ENCODE assay signal across 7 mouse cellular contexts in the genomic region with DNA sequence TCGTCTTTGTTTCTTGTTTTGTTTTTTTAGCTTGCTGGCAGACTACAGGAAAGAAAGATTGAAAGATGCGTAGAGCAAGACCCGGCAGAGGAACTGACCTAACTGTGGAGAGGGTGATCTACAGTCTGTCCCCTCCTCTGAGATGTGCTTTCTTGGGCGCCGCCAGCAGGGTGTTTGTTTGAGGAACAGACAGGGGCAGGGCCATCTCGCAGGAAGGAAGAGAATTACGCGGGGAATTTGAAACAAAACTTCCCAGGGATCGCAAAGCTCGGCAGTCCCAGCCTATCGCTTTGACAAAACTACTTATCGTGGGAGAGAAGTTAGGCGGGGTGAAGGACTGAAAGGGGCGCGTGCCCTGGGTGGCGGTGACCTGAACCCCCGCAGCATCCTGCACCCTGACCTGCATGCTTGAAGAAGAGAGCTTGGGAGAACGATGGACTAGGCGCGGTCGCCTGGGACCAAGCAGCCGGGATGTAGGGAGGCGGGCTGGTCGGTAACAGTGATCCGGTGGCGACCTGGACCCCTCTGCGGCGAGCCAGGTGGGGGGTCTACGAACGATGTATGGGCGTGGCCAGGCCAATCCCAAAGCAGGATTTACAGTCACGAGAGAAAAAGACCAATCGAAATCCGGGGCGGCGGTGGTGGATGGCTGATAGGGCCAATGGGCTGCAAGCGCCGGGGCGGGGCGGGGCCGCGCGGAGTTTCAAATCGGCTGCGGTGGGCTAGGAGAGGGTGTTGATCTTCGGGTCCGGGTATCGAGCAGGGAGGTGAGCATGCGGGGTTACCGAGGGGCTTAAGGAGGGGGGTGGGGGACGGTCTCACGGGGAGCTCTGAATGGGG. TPM values are rescaled to one million over a fixed set of nuclear protein-coding genes. Genes with fewer than 3 reads are reported as not detected.
DNase-seq lines count a peak whose midpoint lies in the region; ATAC-seq and TF ChIP-seq lines count a peak whose summit lies in the region.

TSS of gene Pimreg (plus strand) at position 265 of the 840 bp plus-strand sequence.

- ATAC-seq in intestine, postnatal 0 days: peak; percentile 74
- ATAC-seq in limb, embryonic 12.5 days (ENCODE audit: insufficient number of reproducible peaks, insufficient read depth, low FRiP score, low TSS enrichment, low read depth): peak; percentile 86
- ATAC-seq in midbrain, embryonic 14.5 days (ENCODE audit: low FRiP score, low TSS enrichment): peak; percentile 92

- peak within 1 kb of the TSS; percentile 91 for H3K4me2 ChIP-seq in intestine, postnatal 0 days (replicated peaks; ENCODE audit: low read depth)
- H3K4me2 ChIP-seq in limb, embryonic 12.5 days: peak within 1 kb of the TSS; percentile 81
- peak within 1 kb of the TSS; percentile 94 for H3K4me2 ChIP-seq in midbrain, embryonic 14.5 days (ENCODE audit: low read length)

- no peak within 1 kb of the TSS for H3K27ac ChIP-seq in intestine, postnatal 0 days (ENCODE audit: low read depth, low read length)
- H3K27ac ChIP-seq in limb, embryonic 12.5 days: peak within 1 kb of the TSS; percentile 67
- H3K27ac ChIP-seq in midbrain, embryonic 14.5 days (replicated peaks; ENCODE audit: low read depth, low read length): peak within 1 kb of the TSS; percentile 62; the same call in 1 of the 2 replicates

- peaks cover 9% of the 10 kb centered on the region; the same call in 1 of the 2 replicates for H3K4me1 ChIP-seq in intestine, postnatal 0 days (replicated peaks; ENCODE audit: control insufficient read depth, insufficient read depth, low read length)
- H3K4me1 ChIP-seq in limb, embryonic 12.5 days (replicated peaks): peaks cover 28% of the 10 kb centered on the region
- H3K4me1 ChIP-seq in midbrain, embryonic 14.5 days (ENCODE audit: control insufficient read depth, insufficient read depth, low read length): peaks cover 44% of the 10 kb centered on the region

- no peaks in the 10 kb centered on the region for H3K36me3 ChIP-seq in intestine, postnatal 0 days (ENCODE audit: control insufficient read depth, insufficient read depth)
- peaks cover 32% of the 10 kb centered on the region for H3K36me3 ChIP-seq in limb, embryonic 12.5 days
- no peaks in the 10 kb centered on the region for H3K36me3 ChIP-seq in midbrain, embryonic 14.5 days (ENCODE audit: control insufficient read depth, insufficient read depth, low read length)

- H3K9ac ChIP-seq in intestine, postnatal 0 days (ENCODE audit: low read depth, low read length): peak within 1 kb of the TSS; percentile 37; the same call in 1 of the 2 replicates
- peak within 1 kb of the TSS; percentile 72 for H3K9ac ChIP-seq in limb, embryonic 12.5 days (replicated peaks)
- H3K9ac ChIP-seq in midbrain, embryonic 14.5 days (replicated peaks; ENCODE audit: low read length): peak within 1 kb of the TSS; percentile 59

- H3K9me3 ChIP-seq in intestine, postnatal 0 days (ENCODE audit: control insufficient read depth): no peaks in the 10 kb centered on the region
- no peaks in the 10 kb centered on the region for H3K9me3 ChIP-seq in limb, embryonic 12.5 days
- H3K9me3 ChIP-seq in midbrain, embryonic 14.5 days (ENCODE audit: control insufficient read depth, low read length): no peaks in the 10 kb centered on the region

- peaks cover 4% of the 10 kb centered on the region; the same call in 1 of the 2 replicates for H3K27me3 ChIP-seq in intestine, postnatal 0 days (replicated peaks; ENCODE audit: control insufficient read depth, insufficient read depth, low read length)
- peaks cover 15% of the 10 kb centered on the region for H3K27me3 ChIP-seq in limb, embryonic 12.5 days
- H3K27me3 ChIP-seq in midbrain, embryonic 14.5 days (ENCODE audit: control insufficient read depth, insufficient read depth, low read length): no peaks in the 10 kb centered on the region

- peak within 1 kb of the TSS; percentile 61 for H3K4me3 ChIP-seq in intestine, postnatal 0 days (ENCODE audit: low read depth, low read length)
- peak within 1 kb of the TSS; percentile 68 for H3K4me3 ChIP-seq in limb, embryonic 12.5 days (replicated peaks)
- H3K4me3 ChIP-seq in midbrain, embryonic 14.5 days (replicated peaks; ENCODE audit: low read depth, low read length): peak within 1 kb of the TSS; percentile 73

- TF ChIP-seq CTCF in intestine, postnatal 0 days (IDR thresholded peaks at IDR 0.05; ENCODE audit: low read depth): peak; percentile 46

- peak; percentile 90 for DNase-seq in adrenal gland, adult 2 months
- peak; percentile 98 for DNase-seq in embryo, embryonic 10.5 days (ENCODE audit: low spot score)
- DNase-seq in gastrocnemius, postnatal 4 days (ENCODE audit: low spot score in 2 of 2): peak; percentile 72 to 88
- DNase-seq in midbrain, embryonic 14.5 days: peak; percentile 95
- DNase-seq in spleen, adult 18-20 months: peak; percentile 56 to 75

- WGBS in intestine, postnatal 0 days: under 1% methylated on average over 51 of the region's 52 CpGs
- under 1% methylated on average over 52 of the region's 52 CpGs for WGBS in limb, embryonic 12.5 days
- under 1% methylated on average over 52 of the region's 52 CpGs for WGBS in midbrain, embryonic 14.5 days

RNA-seq across cellular contexts. Expression of gene Pimreg, which starts in this region (rescaled TPM):
- 1 to 10 TPM; 1.7 to 2.8 TPM for total RNA-seq in adrenal gland, adult 2 months (2021)
- 2.7 and 3.0 TPM in 2 replicates for polyA plus RNA-seq in adrenal gland, adult 2 months (2012; rRNA removed)
- total RNA-seq in gastrocnemius, postnatal 4 days (2021): 10 to 100 TPM; 21.3 to 30.0 TPM
- 14.0 and 17.4 TPM in 2 replicates for polyA plus RNA-seq in intestine, postnatal 0 days (2015; fragmentation: Nextera tagmentation; extraction: Ambion mirVana)
- 133 and 138 TPM in 2 replicates for polyA plus RNA-seq in limb, embryonic 12.5 days (2016; fragmentation: Nextera tagmentation; extraction: Ambion mirVana)
- polyA plus RNA-seq in midbrain, embryonic 14.5 days (2014; fragmentation: Nextera tagmentation; extraction: Ambion mirVana): 26.5 and 39.3 TPM in 2 replicates

Comparison
In these comparisons a context has a peak if more than half of its experiments do, and no peak if none do; other contexts are left out.
1. RNA of gene Pimreg (total RNA-seq): 21.3 to 30.0 TPM in gastrocnemius, postnatal 4 days; 1.7 to 2.8 TPM in adrenal gland, adult 2 months; every median in the first group is over 4 times any median in the second.
2. Peak in every context shown above with its lines, with median percentiles within 50 percentile points of each other: DNase-seq, ATAC-seq, H3K4me2 ChIP-seq, H3K4me3 ChIP-seq and H3K9ac ChIP-seq.